ENCODE assay signal across 26 mouse cellular contexts in the genomic region with DNA sequence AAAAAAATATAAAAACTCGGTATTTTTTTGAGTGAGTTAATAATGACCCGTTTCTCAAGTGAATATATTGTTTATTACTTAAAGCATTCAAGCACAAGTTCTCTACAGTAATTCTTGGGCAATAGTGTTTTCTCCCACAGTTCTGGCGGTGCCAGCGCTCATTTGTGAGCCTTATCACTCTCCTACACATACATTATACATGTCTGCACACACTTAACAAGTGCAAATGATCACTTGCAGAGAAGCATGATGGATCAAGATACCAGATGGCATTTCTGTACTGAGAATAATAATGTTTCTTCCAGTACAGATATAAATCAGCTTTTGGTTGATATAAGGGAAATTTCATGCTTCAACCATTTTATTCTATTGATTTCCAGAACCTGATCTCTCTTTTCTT.
"Had no signal": no experiment of that assay in that cellular context is flagged by ENCODE, and none has a peak within 500 bp of the region (broad histone marks: within the 10 kb centered on the region; RNA-seq: fewer than 3 reads in every experiment).

No protein-coding gene starts in this region.

- ATAC-seq: forebrain, embryonic 13.5 days; forebrain, embryonic 14.5 days had no signal

- H3K4me1 ChIP-seq: embryonic facial prominence, embryonic 10.5 days; embryonic facial prominence, embryonic 12.5 days; embryonic facial prominence, embryonic 13.5 days; embryonic facial prominence, embryonic 15.5 days; forebrain, embryonic 12.5 days; forebrain, embryonic 13.5 days; heart, embryonic 10.5 days; heart, embryonic 12.5 days had no signal

- H3K36me3 ChIP-seq: embryonic facial prominence, embryonic 10.5 days; embryonic facial prominence, embryonic 12.5 days; embryonic facial prominence, embryonic 13.5 days; embryonic facial prominence, embryonic 15.5 days; forebrain, embryonic 12.5 days; heart, embryonic 10.5 days; heart, embryonic 12.5 days had no signal

- H3K4me2 ChIP-seq: embryonic facial prominence, embryonic 12.5 days; embryonic facial prominence, embryonic 13.5 days; embryonic facial prominence, embryonic 15.5 days; forebrain, embryonic 12.5 days; forebrain, embryonic 13.5 days; heart, embryonic 11.5 days; heart, embryonic 12.5 days had no signal

- H3K27me3 ChIP-seq: embryonic facial prominence, embryonic 12.5 days; embryonic facial prominence, embryonic 13.5 days; embryonic facial prominence, embryonic 15.5 days; forebrain, embryonic 12.5 days; forebrain, embryonic 13.5 days; heart, embryonic 12.5 days had no signal

- H3K9me3 ChIP-seq: embryonic facial prominence, embryonic 10.5 days; embryonic facial prominence, embryonic 12.5 days; embryonic facial prominence, embryonic 13.5 days; embryonic facial prominence, embryonic 15.5 days; forebrain, embryonic 12.5 days; forebrain, embryonic 13.5 days; heart, embryonic 10.5 days; heart, embryonic 12.5 days had no signal

- DNase-seq: cerebellum, adult 9-10 months; cerebellum, adult 9-11 months; cerebellum, postnatal 10 days; cerebellum, postnatal 14 days; cerebellum, postnatal 25 days; cerebellum, postnatal 36 days; embryo, embryonic 11 days; gastrocnemius, adult 2 months; gastrocnemius, postnatal 10 days; gastrocnemius, postnatal 14 days; gastrocnemius, postnatal 25 days; gastrocnemius, postnatal 36 days; heart, adult 11 months; heart, adult 18-20 months; heart, adult 2 months had no signal

- H3K27ac ChIP-seq: embryonic facial prominence, embryonic 10.5 days; embryonic facial prominence, embryonic 12.5 days; embryonic facial prominence, embryonic 13.5 days; embryonic facial prominence, embryonic 15.5 days; forebrain, embryonic 12.5 days; forebrain, embryonic 13.5 days; gastrocnemius, adult 2 months; heart, adult 2 months; heart, embryonic 10.5 days had no signal

- H3K4me3 ChIP-seq: embryonic facial prominence, embryonic 10.5 days; embryonic facial prominence, embryonic 12.5 days; embryonic facial prominence, embryonic 13.5 days; embryonic facial prominence, embryonic 15.5 days; erythroblast, embryonic 14.5 days; forebrain, embryonic 12.5 days; forebrain, embryonic 13.5 days; gastrocnemius, adult 2 months; heart, adult 2 months; heart, embryonic 10.5 days; heart, embryonic 12.5 days had no signal

- H3K9ac ChIP-seq: embryonic facial prominence, embryonic 12.5 days; embryonic facial prominence, embryonic 13.5 days; embryonic facial prominence, embryonic 15.5 days; forebrain, embryonic 12.5 days; forebrain, embryonic 13.5 days; heart, embryonic 12.5 days had no signal
